Mouse (Mus musculus) kidney, embryonic 15.5 days (tissue): Measurements from ENCODE around the gene Ugt1a9. TPM values are rescaled to one million over a fixed set of nuclear protein-coding genes. Genes with fewer than 3 reads are reported as not detected.

Source experiments
- ATAC-seq: fragments of 200-750 bp; cut with Nextera tagmentation; replicated peaks from 2 replicates; pipeline ENCODE4 v1.8.0; 2017; ENCODE audit warnings: moderate TSS enrichment; ENCODE audit not compliant: low FRiP score
- H3K27ac ChIP-seq: fragments of 300-500 bp; sonication (generic); 2 replicates; pipeline ENCODE4 v1.5.1; 2015; ENCODE audit warnings: mild to moderate bottlenecking, inconsistent platforms
- H3K27me3 ChIP-seq: fragments of 300-500 bp; sonication (generic); 2 replicates; pipeline ENCODE4 v1.6.1; 2015; ENCODE audit warnings: inconsistent platforms
- H3K36me3 ChIP-seq: fragments of 300-500 bp; sonication (generic); 2 replicates; pipeline ENCODE4 v1.6.1; 2015; ENCODE audit warnings: inconsistent platforms
- H3K4me1 ChIP-seq: fragments of 300-500 bp; sonication (generic); 2 replicates; pipeline ENCODE4 v1.6.1; 2015; ENCODE audit warnings: inconsistent platforms
- H3K4me2 ChIP-seq: fragments of 300-500 bp; sonication (generic); 2 replicates; pipeline ENCODE4 v1.6.1; 2015; ENCODE audit warnings: moderate library complexity, mild to moderate bottlenecking, inconsistent platforms
- H3K4me3 ChIP-seq: fragments of 300-500 bp; sonication (generic); replicated peaks from 2 replicates; pipeline ENCODE4 v1.5.1; 2015; ENCODE audit warnings: mild to moderate bottlenecking, inconsistent platforms
- H3K9ac ChIP-seq: fragments of 300-500 bp; sonication (generic); 2 replicates; pipeline ENCODE4 v1.6.1; 2015; ENCODE audit warnings: mild to moderate bottlenecking, inconsistent platforms
- H3K9me3 ChIP-seq: fragments of 300-500 bp; sonication (generic); replicated peaks from 2 replicates; pipeline ENCODE4 v1.6.1; 2016; ENCODE audit warnings: inconsistent platforms
- WGBS: fragments of 180-500 bp; shearing (Covaris S2); methylation state at CpG from one replicate; pipeline ENCODE4 v1.1.7; 2015; ENCODE audit warnings: mixed read lengths; 5-methylcytosine and 5-hydroxymethylcytosine counted together
- polyA plus RNA-seq: library from polyadenylated mRNA; unstranded; fragments of >200 nt; fragmentation: Nextera tagmentation; extraction: Ambion mirVana; gene quantifications from 2 replicates; pipeline ENCODE4 v1.2.1, GENCODE M21; 2015

Ugt1a9 gene
- polyA plus RNA-seq, 1 experiment from 2014 or later: 4.7 TPM

- WGBS: 85% methylated on average over 5 of the region's 5 CpGs
- no peak overlapping the region for H3K4me2 ChIP-seq
- no peak overlapping the region for H3K9ac ChIP-seq
Observed at GRCm38 (mm10) chr1:88250023-88250422, 179.4 kb downstream of the Ugt1a9 start.

GRCm38 (mm10) chr1:88253106-88253505 is 182.5 kb downstream of the Ugt1a9 start:
- Histone ChIP-seq H3K27ac (no peak overlapping the region), H3K36me3 (no peaks in the 10 kb centered on the region), H3K4me3 (no peak overlapping the region), H3K4me2 (no peak overlapping the region), H3K27me3 (no peaks in the 10 kb centered on the region), H3K9me3 (peaks cover 55% of the 10 kb centered on the region), H3K4me1 (no peaks in the 10 kb centered on the region), H3K9ac (no peak overlapping the region)
- no peak for ATAC-seq
- 65% methylated on average over 8 of the region's 8 CpGs for WGBS

More at GRCm38 (mm10) chr1:88250023-88250422, 179.4 kb downstream of the Ugt1a9 start:
- no peaks in the 10 kb centered on the region for H3K4me1 ChIP-seq
- no peak overlapping the region for H3K27ac ChIP-seq
- ATAC-seq: no peak
- H3K4me3 ChIP-seq: no peak overlapping the region
- no peaks in the 10 kb centered on the region for H3K36me3 ChIP-seq
- H3K27me3 ChIP-seq: no peaks in the 10 kb centered on the region
- H3K9me3 ChIP-seq: peaks cover 55% of the 10 kb centered on the region

DNA sequence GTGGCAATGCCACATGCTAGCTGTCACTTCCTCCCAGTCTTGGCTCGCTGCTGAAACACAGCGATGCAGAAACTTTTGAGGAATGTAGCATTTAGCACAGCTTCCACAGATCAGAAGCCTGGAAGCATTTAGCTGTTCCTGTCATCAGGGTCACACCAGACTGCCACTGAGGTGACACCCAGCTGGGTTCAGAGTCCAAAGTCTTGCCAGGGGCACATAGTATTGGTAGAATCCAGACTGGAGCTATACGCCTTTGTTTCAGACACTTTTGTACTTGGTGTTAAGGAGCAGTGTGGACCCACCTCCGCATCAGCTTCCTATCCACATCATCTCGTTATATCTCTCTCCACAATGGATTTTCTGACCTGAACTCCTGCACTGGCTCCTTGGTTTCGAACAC is 182.9 kb downstream of the Ugt1a9 start:
- H3K36me3 ChIP-seq: no peaks in the 10 kb centered on the region
- no peak overlapping the region for H3K27ac ChIP-seq
- no peak for ATAC-seq
- no peak overlapping the region for H3K4me2 ChIP-seq
- no peak overlapping the region for H3K9ac ChIP-seq
- H3K27me3 ChIP-seq: no peaks in the 10 kb centered on the region
- no peak overlapping the region for H3K4me3 ChIP-seq
- H3K9me3 ChIP-seq: peaks cover 51% of the 10 kb centered on the region
- 71% methylated on average over 6 of the region's 6 CpGs for WGBS
- no peaks in the 10 kb centered on the region for H3K4me1 ChIP-seq

DNA sequence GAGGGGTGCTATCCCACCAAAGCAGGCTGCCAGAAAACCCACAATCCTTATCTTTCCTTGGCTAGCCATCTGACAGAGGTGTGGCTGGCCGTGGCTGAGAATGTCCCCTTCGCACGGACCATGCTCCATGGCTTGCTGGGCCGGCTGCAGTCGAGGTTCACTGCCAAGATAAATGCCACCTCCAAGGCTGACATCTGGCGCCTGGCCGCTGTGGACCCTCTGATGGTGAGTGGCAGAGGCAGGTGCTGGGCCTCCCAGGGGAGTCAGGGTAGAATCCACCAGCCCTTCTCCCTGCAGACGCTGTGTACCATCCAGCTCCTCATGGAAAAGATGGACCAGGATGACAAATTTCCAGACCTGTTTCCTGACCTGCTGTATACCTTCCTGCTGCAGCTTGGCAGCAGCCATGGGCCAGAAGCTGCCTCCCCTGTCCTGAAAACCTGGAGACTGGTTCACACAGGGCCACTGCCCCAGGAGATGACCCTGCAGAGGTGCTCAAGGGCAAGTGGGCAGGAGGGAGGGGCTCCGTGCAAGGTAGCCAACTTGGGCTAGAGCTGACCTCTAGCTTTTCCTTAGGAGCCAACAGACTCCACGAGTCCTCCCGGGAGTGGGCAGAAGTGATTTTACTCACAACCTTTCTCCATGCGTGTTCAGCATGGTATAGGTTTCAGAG is 184.3 kb downstream of the Ugt1a9 start:
- peaks cover 37% of the 10 kb centered on the region for H3K9me3 ChIP-seq
- ATAC-seq: no peak
- peaks cover 3% of the 10 kb centered on the region for H3K36me3 ChIP-seq

DNA sequence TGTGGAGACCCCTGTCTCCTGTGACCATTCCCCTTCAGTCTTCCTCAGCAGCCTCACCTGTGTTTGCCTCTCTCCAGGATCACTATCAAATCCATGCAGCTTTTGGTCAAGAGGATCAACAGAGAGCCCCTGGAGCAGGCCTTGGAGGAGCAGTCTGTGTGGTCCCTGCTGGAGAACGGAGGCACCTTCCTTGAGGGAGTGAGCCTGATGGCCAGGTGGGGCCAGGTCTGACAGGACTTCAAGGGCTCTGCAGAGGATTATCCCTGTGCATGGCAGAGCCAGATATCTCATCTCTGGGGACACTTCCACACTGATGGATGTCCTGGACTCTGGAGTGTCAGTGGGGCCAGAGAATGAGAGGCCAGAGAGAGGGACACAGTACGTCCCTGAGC is 184.9 kb downstream of the Ugt1a9 start:
- no peak overlapping the region for H3K27ac ChIP-seq
- H3K9me3 ChIP-seq: peaks cover 32% of the 10 kb centered on the region
- no peak for ATAC-seq
- no peaks in the 10 kb centered on the region for H3K27me3 ChIP-seq
- no peak overlapping the region for H3K4me3 ChIP-seq
- H3K9ac ChIP-seq: no peak overlapping the region
- H3K4me2 ChIP-seq: no peak overlapping the region
- H3K36me3 ChIP-seq: peaks cover 9% of the 10 kb centered on the region
- WGBS: 54% methylated on average over 2 of the region's 2 CpGs
- H3K4me1 ChIP-seq: peaks cover 13% of the 10 kb centered on the region

More for the DNA sequence above, 184.3 kb downstream of the Ugt1a9 start:
- peaks cover 10% of the 10 kb centered on the region for H3K4me1 ChIP-seq
- no peak overlapping the region for H3K4me2 ChIP-seq
- 86% methylated on average over 12 of the region's 12 CpGs for WGBS
- H3K27ac ChIP-seq: no peak overlapping the region
- H3K9ac ChIP-seq: no peak overlapping the region
- no peaks in the 10 kb centered on the region for H3K27me3 ChIP-seq
- H3K4me3 ChIP-seq: no peak overlapping the region

GRCm38 (mm10) chr1:88255989-88256754 is 185.6 kb downstream of the Ugt1a9 start:
- peaks cover 25% of the 10 kb centered on the region for H3K9me3 ChIP-seq
- peaks cover 16% of the 10 kb centered on the region for H3K36me3 ChIP-seq
- H3K27me3 ChIP-seq: no peaks in the 10 kb centered on the region
- peaks cover 13% of the 10 kb centered on the region for H3K4me1 ChIP-seq
- 79% methylated on average over 13 of the region's 13 CpGs for WGBS
- no peak overlapping the region for H3K4me2 ChIP-seq
- ATAC-seq: no peak
- H3K4me3 ChIP-seq: no peak overlapping the region
- no peak overlapping the region for H3K9ac ChIP-seq
- no peak overlapping the region for H3K27ac ChIP-seq

DNA sequence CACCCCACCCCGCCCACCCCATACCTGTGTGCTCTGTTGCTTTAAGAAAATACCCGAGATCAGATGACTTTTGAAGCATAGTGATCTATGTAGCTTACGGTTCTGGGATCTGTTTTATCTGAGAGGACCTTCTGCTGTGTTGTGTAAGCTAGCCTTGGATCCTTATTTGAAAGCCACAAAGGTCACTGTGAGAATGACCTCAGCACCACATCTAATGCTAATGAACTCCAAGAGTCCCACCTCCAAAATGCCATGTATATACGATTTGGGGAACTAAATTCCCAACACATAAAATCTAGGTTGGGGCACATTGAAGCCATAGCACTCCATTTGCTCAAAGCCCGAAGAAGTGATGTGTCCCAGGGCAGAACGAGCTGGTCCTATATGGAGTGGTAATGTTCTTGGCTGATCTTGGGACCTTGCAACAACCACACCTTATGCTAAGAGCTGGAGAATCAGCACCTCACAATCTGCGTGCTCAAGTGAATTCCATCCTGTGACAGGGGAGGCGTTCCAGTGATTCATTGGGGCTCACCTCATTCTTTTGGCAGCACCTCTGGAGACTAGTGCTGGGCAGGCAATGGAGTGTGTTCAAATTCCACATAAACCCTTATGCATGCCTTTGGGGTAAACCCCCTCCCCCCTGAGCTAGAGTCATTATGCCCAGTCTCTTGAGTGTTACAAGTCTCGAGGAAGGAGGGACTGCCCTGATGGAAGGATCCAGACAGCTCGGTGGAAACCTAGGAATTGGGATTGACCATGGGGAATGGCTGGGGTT is 186.5 kb downstream of the Ugt1a9 start:
- H3K4me3 ChIP-seq: no peak overlapping the region
- peaks cover 13% of the 10 kb centered on the region for H3K4me1 ChIP-seq
- no peak overlapping the region for H3K27ac ChIP-seq
- ATAC-seq: no peak
- WGBS: 75% methylated on average over 10 of the region's 10 CpGs
- no peak overlapping the region for H3K9ac ChIP-seq
- H3K27me3 ChIP-seq: no peaks in the 10 kb centered on the region
- H3K9me3 ChIP-seq: peaks cover 23% of the 10 kb centered on the region
- no peak overlapping the region for H3K4me2 ChIP-seq
- peaks cover 25% of the 10 kb centered on the region for H3K36me3 ChIP-seq

DNA sequence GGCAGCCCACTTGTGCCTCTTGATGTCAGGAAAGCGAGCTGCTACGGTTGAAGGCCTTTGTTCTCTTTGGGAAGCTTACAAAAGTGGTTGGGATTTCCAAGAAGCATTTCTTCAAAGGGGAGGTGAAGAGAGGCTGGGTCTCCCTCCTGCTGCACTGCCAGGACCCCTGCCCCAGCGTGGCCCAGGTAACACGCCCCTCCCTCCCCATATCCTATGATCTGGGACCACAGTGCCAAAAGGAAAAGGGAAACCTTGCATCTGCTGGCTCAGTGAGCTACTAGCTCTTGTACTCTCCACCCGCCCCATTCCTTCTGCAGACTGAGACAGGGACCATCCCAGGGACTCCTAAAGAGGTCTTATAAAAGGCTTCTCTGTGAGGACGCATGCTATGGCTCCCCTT is 187.1 kb downstream of the Ugt1a9 start:
- Histone ChIP-seq H3K27ac (no peak overlapping the region), H3K9ac (no peak overlapping the region), H3K4me3 (no peak overlapping the region), H3K4me2 (no peak overlapping the region), H3K9me3 (peaks cover 18% of the 10 kb centered on the region; the same call in 1 of the 2 replicates), H3K27me3 (no peaks in the 10 kb centered on the region), H3K36me3 (peaks cover 31% of the 10 kb centered on the region), H3K4me1 (peaks cover 18% of the 10 kb centered on the region)
- no peak for ATAC-seq
- WGBS: 80% methylated on average over 6 of the region's 6 CpGs

- H3K36me3 ChIP-seq: peaks cover 38% of the 10 kb centered on the region
- H3K9ac ChIP-seq: no peak overlapping the region
- WGBS: 69% methylated on average over 6 of the region's 6 CpGs
- H3K4me1 ChIP-seq: peaks cover 20% of the 10 kb centered on the region
- H3K27ac ChIP-seq: no peak overlapping the region
- no peaks in the 10 kb centered on the region for H3K27me3 ChIP-seq
- H3K4me2 ChIP-seq: no peak overlapping the region
- H3K9me3 ChIP-seq: peaks cover 18% of the 10 kb centered on the region; the same call in 1 of the 2 replicates
- H3K4me3 ChIP-seq: no peak overlapping the region
- ATAC-seq: no peak
Observed at GRCm38 (mm10) chr1:88258361-88258760, 187.8 kb downstream of the Ugt1a9 start.

DNA sequence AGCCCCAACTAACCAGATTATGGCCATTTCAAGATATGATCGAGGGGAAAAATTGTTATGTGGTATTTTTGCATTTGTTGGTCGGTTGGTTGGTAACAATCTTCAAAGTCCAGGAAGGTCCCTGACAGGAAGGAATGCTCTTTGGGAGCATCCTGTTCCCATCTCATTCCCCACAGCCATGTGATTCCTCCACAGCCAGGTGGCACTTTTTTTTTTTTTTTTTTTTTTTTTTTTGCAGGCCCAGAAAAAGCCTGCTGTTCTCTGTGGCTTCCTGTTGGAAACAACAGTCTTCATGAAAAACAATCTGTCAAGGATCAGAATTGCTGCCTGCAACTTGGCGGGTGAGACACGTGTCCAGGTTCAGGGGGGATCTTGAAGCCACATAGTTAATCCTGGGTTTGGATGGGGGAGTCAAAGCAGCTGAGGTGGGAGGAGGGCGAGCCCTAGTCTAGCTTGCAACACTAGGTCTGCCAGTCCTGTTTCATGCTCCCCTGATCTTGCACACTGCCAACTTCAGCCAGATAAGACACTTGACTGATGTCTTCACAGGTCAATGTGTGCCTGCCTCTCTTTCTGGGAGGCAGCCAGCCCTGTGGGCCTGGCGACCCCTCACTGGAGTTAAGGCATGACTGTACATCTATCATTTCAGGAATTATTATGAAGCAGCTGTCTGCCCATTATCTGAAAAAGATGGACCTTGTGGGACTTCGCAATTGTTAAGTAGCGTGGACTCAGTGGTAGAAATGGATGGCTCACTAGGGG is 188.5 kb downstream of the Ugt1a9 start:
- H3K4me1 ChIP-seq: peaks cover 20% of the 10 kb centered on the region
- peak; percentile 24 for ATAC-seq
- no peak overlapping the region for H3K4me3 ChIP-seq
- H3K27me3 ChIP-seq: no peaks in the 10 kb centered on the region
- H3K9me3 ChIP-seq: peaks cover 18% of the 10 kb centered on the region; the same call in 1 of the 2 replicates
- peak overlapping the region; percentile 2 for H3K27ac ChIP-seq
- 56% methylated on average over 8 of the region's 8 CpGs for WGBS
- H3K36me3 ChIP-seq: peaks cover 45% of the 10 kb centered on the region
- H3K4me2 ChIP-seq: no peak overlapping the region
- H3K9ac ChIP-seq: no peak overlapping the region

DNA sequence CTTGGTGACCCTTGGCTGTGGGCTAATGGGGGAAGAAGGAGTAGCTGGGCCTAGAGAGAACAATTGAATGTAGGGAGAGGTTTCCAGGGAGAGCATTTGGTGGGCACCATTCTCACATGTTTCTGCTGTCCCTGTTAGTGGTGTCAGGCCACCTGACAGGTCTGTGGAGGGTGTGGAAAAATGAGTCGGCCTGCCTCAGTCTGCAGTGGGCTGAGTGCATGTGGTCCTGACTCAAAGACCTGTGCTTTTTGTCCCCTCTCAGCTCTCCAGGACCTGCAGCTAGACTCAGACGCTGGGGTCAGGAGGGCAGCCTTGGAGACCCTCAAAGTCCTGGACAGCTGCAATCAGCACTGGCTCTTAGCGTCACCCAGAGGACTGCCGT is 189.0 kb downstream of the Ugt1a9 start:
- Histone ChIP-seq H3K27me3 (no peaks in the 10 kb centered on the region), H3K9ac (no peak overlapping the region), H3K9me3 (peaks cover 18% of the 10 kb centered on the region; the same call in 1 of the 2 replicates), H3K4me1 (peaks cover 20% of the 10 kb centered on the region), H3K27ac (peak overlapping the region; percentile 2; the same call in 1 of the 2 replicates), H3K4me3 (no peak overlapping the region), H3K4me2 (no peak overlapping the region), H3K36me3 (peaks cover 50% of the 10 kb centered on the region)
- peak; percentile 7 for ATAC-seq
- WGBS: 75% methylated on average over 4 of the region's 4 CpGs
